Mouse (Mus musculus): ENCODE results near the gene Atg9b. TPM values are rescaled to one million over a fixed set of nuclear protein-coding genes. Genes with fewer than 3 reads are reported as not detected.

The Atg9b gene
- polyA plus RNA-seq, 1 experiment from 2014 or later = 0.75 TPM

GRCm38 (mm10) chr5:24335888-24336511 is 55.9 kb downstream of the Atg9b start:
- Histone ChIP-seq H3K27me3 (replicated peaks; ENCODE audit: control insufficient read depth, insufficient read depth, low read length) (no peaks in the 10 kb centered on the region), H3K36me3 (ENCODE audit: control insufficient read depth, insufficient read depth, low read length) (no peaks in the 10 kb centered on the region), H3K4me2 (ENCODE audit: low read depth, low read length) (no peak overlapping the region), H3K27ac (replicated peaks; ENCODE audit: low read depth, low read length) (no peak overlapping the region), H3K4me1 (ENCODE audit: control insufficient read depth, insufficient read depth, low read length) (no peaks in the 10 kb centered on the region), H3K9ac (ENCODE audit: low read depth, low read length) (no peak overlapping the region), H3K9me3 (ENCODE audit: control insufficient read depth, low read length) (no peaks in the 10 kb centered on the region), H3K4me3 (ENCODE audit: low read depth, low read length) (no peak overlapping the region)
- ATAC-seq (ENCODE audit: low read depth) (peak; percentile 84), DNase-seq (ENCODE audit: low spot score) (no peak)
- 21% methylated on average over 3 of the region's 3 CpGs for WGBS

DNA sequence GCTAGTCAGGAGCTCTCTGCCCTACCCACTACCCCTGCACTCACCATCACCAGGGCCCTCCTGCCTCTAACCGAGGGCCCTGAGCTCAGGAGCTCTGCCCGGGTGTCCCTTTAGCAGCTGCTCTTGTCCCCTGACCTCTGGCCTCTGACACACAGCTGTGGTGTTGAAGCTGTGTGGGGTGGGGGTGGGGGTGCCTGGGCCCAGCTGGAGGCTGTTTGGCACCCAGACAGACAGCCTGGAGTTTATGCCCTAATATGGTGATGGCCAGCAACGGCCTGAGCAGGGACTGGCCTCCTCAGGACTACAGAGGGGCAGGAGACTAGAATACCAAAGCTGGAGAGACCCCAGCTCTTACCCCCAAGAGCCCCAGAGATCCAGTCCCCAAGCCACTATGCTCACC is 57.2 kb downstream of the Atg9b start:
- no peaks in the 10 kb centered on the region for H3K4me1 ChIP-seq (ENCODE audit: control insufficient read depth, insufficient read depth, low read length)
- 13% methylated on average over 3 of the region's 3 CpGs for WGBS
- no peak overlapping the region for H3K4me2 ChIP-seq (ENCODE audit: low read depth, low read length)
- H3K27me3 ChIP-seq (replicated peaks; ENCODE audit: control insufficient read depth, insufficient read depth, low read length) = no peaks in the 10 kb centered on the region
- DNase-seq (ENCODE audit: low spot score) (no peak), ATAC-seq (ENCODE audit: low read depth) (no peak)
- no peak overlapping the region for H3K4me3 ChIP-seq (ENCODE audit: low read depth, low read length)
- H3K9me3 ChIP-seq (ENCODE audit: control insufficient read depth, low read length) = no peaks in the 10 kb centered on the region
- no peaks in the 10 kb centered on the region for H3K36me3 ChIP-seq (ENCODE audit: control insufficient read depth, insufficient read depth, low read length)
- no peak overlapping the region for H3K9ac ChIP-seq (ENCODE audit: low read depth, low read length)
- no peak overlapping the region for H3K27ac ChIP-seq (replicated peaks; ENCODE audit: low read depth, low read length)

Other genes with a start within 250 kb of the Atg9b start
- gene Nupl2, start 227.2 kb downstream of the Atg9b start, polyA plus RNA-seq (2014; fragmentation: Nextera tagmentation; extraction: Ambion mirVana) = 11.2 and 15.3 TPM in 2 replicates
- gene Kcnh2, start 40.5 kb downstream of the Atg9b start, polyA plus RNA-seq (2014; fragmentation: Nextera tagmentation; extraction: Ambion mirVana) = 6.7 and 7.6 TPM in 2 replicates
- gene Nos3, start 27.3 kb downstream of the Atg9b start, polyA plus RNA-seq (2014; fragmentation: Nextera tagmentation; extraction: Ambion mirVana) = 7.8 and 7.9 TPM in 2 replicates
- gene Abcb8, start 1.5 kb upstream of the Atg9b start, polyA plus RNA-seq (2014; fragmentation: Nextera tagmentation; extraction: Ambion mirVana) = 35.6 and 42.0 TPM in 2 replicates
- 1.7 and 2.1 TPM in 2 replicates for gene Asic3, start 21.2 kb upstream of the Atg9b start, polyA plus RNA-seq (2014; fragmentation: Nextera tagmentation; extraction: Ambion mirVana)
- gene Cdk5, start 31.4 kb upstream of the Atg9b start, polyA plus RNA-seq (2014; fragmentation: Nextera tagmentation; extraction: Ambion mirVana) = 48.2 and 55.0 TPM in 2 replicates
- 26.0 and 31.0 TPM in 2 replicates for gene Slc4a2, start 31.7 kb upstream of the Atg9b start, polyA plus RNA-seq (2014; fragmentation: Nextera tagmentation; extraction: Ambion mirVana)
- 111 and 119 TPM in 2 replicates for gene Fastk, start 53.1 kb upstream of the Atg9b start, polyA plus RNA-seq (2014; fragmentation: Nextera tagmentation; extraction: Ambion mirVana)
- gene Tmub1, start 55.7 kb upstream of the Atg9b start, polyA plus RNA-seq (2014; fragmentation: Nextera tagmentation; extraction: Ambion mirVana) = 16.5 and 21.3 TPM in 2 replicates
- gene Agap3, start 60.0 kb upstream of the Atg9b start, polyA plus RNA-seq (2014; fragmentation: Nextera tagmentation; extraction: Ambion mirVana) = 31.5 and 33.9 TPM in 2 replicates
- 0.04 and 0.05 TPM in 2 replicates for gene Gbx1, start 135.1 kb upstream of the Atg9b start, polyA plus RNA-seq (2014; fragmentation: Nextera tagmentation; extraction: Ambion mirVana)
- gene Asb10, start 148.8 kb upstream of the Atg9b start, polyA plus RNA-seq (2014; fragmentation: Nextera tagmentation; extraction: Ambion mirVana) = 1.2 and 1.8 TPM in 2 replicates
- not detected in 2 replicates for gene 4931409K22Rik, start 164.7 kb upstream of the Atg9b start, polyA plus RNA-seq (2014; fragmentation: Nextera tagmentation; extraction: Ambion mirVana)
- gene Abcf2, start 185.3 kb upstream of the Atg9b start, polyA plus RNA-seq (2014; fragmentation: Nextera tagmentation; extraction: Ambion mirVana) = 83.7 and 96.3 TPM in 2 replicates
- 21.2 and 23.4 TPM in 2 replicates for gene Chpf2, start 194.6 kb upstream of the Atg9b start, polyA plus RNA-seq (2014; fragmentation: Nextera tagmentation; extraction: Ambion mirVana)
- gene Smarcd3, start 232.3 kb upstream of the Atg9b start, polyA plus RNA-seq (2014; fragmentation: Nextera tagmentation; extraction: Ambion mirVana) = 48.9 and 54.7 TPM in 2 replicates